Mouse (Mus musculus) limb, embryonic 15.5 days (tissue): ENCODE results near the gene Adgrv1. TPM values are rescaled to one million over a fixed set of nuclear protein-coding genes. Genes with fewer than 3 reads are reported as not detected.
"Not testable (repeated sequence)": the region's sequence is repeated elsewhere in the genome, so short reads cannot be mapped to it uniquely, and the experiment has no call there.

Source experiments
- ATAC-seq: fragments of 200-750 bp; cut with Nextera tagmentation; 2 replicates; pipeline ENCODE4 v1.8.0; 2017; ENCODE audit warnings: low read depth, moderate TSS enrichment; ENCODE audit not compliant: insufficient number of reproducible peaks, low FRiP score, low TSS enrichment
- H3K27ac ChIP-seq: fragments of 300-500 bp; sonication (generic); 2 replicates; pipeline ENCODE4 v1.5.1; 2015; ENCODE audit warnings: moderate library complexity, mild to moderate bottlenecking, inconsistent platforms
- H3K27me3 ChIP-seq: fragments of 300-500 bp; sonication (generic); 2 replicates; pipeline ENCODE4 v1.6.1; 2015; ENCODE audit warnings: inconsistent platforms
- H3K36me3 ChIP-seq: fragments of 300-500 bp; sonication (generic); 2 replicates; pipeline ENCODE4 v1.6.1; 2015; ENCODE audit warnings: inconsistent platforms
- H3K4me1 ChIP-seq: fragments of 300-500 bp; sonication (generic); 2 replicates; pipeline ENCODE4 v1.6.1; 2015; ENCODE audit warnings: inconsistent platforms
- H3K4me2 ChIP-seq: fragments of 300-500 bp; sonication (generic); 2 replicates; pipeline ENCODE4 v1.6.1; 2015; ENCODE audit warnings: mild to moderate bottlenecking, inconsistent platforms
- H3K4me3 ChIP-seq: fragments of 300-500 bp; sonication (generic); 2 replicates; pipeline ENCODE4 v1.5.1; 2015; ENCODE audit warnings: mild to moderate bottlenecking, inconsistent platforms
- H3K9ac ChIP-seq: fragments of 300-500 bp; sonication (generic); 2 replicates; pipeline ENCODE4 v1.6.1; 2015; ENCODE audit warnings: inconsistent platforms
- H3K9me3 ChIP-seq: fragments of 300-500 bp; sonication (generic); 2 replicates; pipeline ENCODE4 v1.6.1; 2016; ENCODE audit warnings: inconsistent platforms
- WGBS: fragments of 180-500 bp; shearing (Covaris S2); methylation state at CpG from one replicate; pipeline ENCODE4 v1.1.7; 2015; 5-methylcytosine and 5-hydroxymethylcytosine counted together
- polyA plus RNA-seq: library from polyadenylated mRNA; unstranded; fragments of >200 nt; fragmentation: Nextera tagmentation; extraction: Ambion mirVana; gene quantifications from 2 replicates; pipeline ENCODE4 v1.2.1, GENCODE M21; 2015

Gene Adgrv1
- polyA plus RNA-seq, result 0.50 and 0.58 TPM in 2 replicates

- Histone ChIP-seq H3K4me1 (peaks cover 8% of the 10 kb centered on the region), H3K27me3 (peaks cover 27% of the 10 kb centered on the region), H3K9ac (no peak within 1 kb of the TSS), H3K36me3 (no peaks in the 10 kb centered on the region), H3K4me2 (peak within 1 kb of the TSS; percentile 71), H3K9me3 (no peaks in the 10 kb centered on the region), H3K4me3 (peak within 1 kb of the TSS; percentile 39), H3K27ac (no peak within 1 kb of the TSS)
- ATAC-seq, result peak; percentile 85
- WGBS, result 1% methylated on average over 42 of the region's 42 CpGs
These were observed at the start of gene Adgrv1 for GRCm38 (mm10) chr13:81632720-81633415. TSS of gene Adgrv1 (minus strand) at chr13:81633154.

GRCm38 (mm10) chr13:81675333-81675732 is 42.4 kb upstream of the Adgrv1 start:
- Histone ChIP-seq H3K4me2 (no peak overlapping the region), H3K9ac (no peak overlapping the region), H3K9me3 (no peaks in the 10 kb centered on the region), H3K4me1 (no peaks in the 10 kb centered on the region), H3K27me3 (no peaks in the 10 kb centered on the region), H3K36me3 (peaks cover 30% of the 10 kb centered on the region; the same call in 1 of the 2 replicates), H3K27ac (no peak overlapping the region), H3K4me3 (no peak overlapping the region)
- 78% methylated on average over 8 of the region's 8 CpGs for WGBS
- no peak for ATAC-seq

- no peaks in the 10 kb centered on the region for H3K27me3 ChIP-seq
- no peak overlapping the region for H3K4me3 ChIP-seq
- ATAC-seq, result no peak
- WGBS, result 90% methylated on average over 5 of the region's 5 CpGs
- H3K9me3 ChIP-seq, result no peaks in the 10 kb centered on the region
- H3K27ac ChIP-seq, result no peak overlapping the region
- H3K4me1 ChIP-seq, result peaks cover 3% of the 10 kb centered on the region; the same call in 1 of the 2 replicates
- H3K4me2 ChIP-seq, result no peak overlapping the region
- no peak overlapping the region for H3K9ac ChIP-seq
- H3K36me3 ChIP-seq, result peaks cover 46% of the 10 kb centered on the region
These were observed 34.8 kb upstream of the Adgrv1 start for GRCm38 (mm10) chr13:81667713-81668112.

GRCm38 (mm10) chr13:81664331-81664698 is 31.4 kb upstream of the Adgrv1 start:
- peaks cover 40% of the 10 kb centered on the region for H3K36me3 ChIP-seq
- WGBS, result 80% methylated on average over 5 of the region's 5 CpGs
- ATAC-seq, result no peak

GRCm38 (mm10) chr13:81663566-81664330 is 30.8 kb upstream of the Adgrv1 start:
- no peak for ATAC-seq
- 77% methylated on average over 12 of the region's 12 CpGs for WGBS
- no peaks in the 10 kb centered on the region for H3K9me3 ChIP-seq
- H3K4me1 ChIP-seq, result peaks cover 11% of the 10 kb centered on the region; the same call in 1 of the 2 replicates
- no peaks in the 10 kb centered on the region for H3K27me3 ChIP-seq
- no peak overlapping the region for H3K9ac ChIP-seq
- no peak overlapping the region for H3K4me3 ChIP-seq
- H3K36me3 ChIP-seq, result peaks cover 35% of the 10 kb centered on the region
- no peak overlapping the region for H3K4me2 ChIP-seq
- H3K27ac ChIP-seq, result no peak overlapping the region

More at GRCm38 (mm10) chr13:81664331-81664698, 31.4 kb upstream of the Adgrv1 start:
- Histone ChIP-seq H3K27ac (no peak overlapping the region), H3K9me3 (no peaks in the 10 kb centered on the region), H3K4me1 (peaks cover 8% of the 10 kb centered on the region; the same call in 1 of the 2 replicates), H3K27me3 (no peaks in the 10 kb centered on the region), H3K4me3 (no peak overlapping the region), H3K9ac (no peak overlapping the region), H3K4me2 (no peak overlapping the region)

GRCm38 (mm10) chr13:81658053-81658752 is 25.2 kb upstream of the Adgrv1 start:
- no peaks in the 10 kb centered on the region for H3K36me3 ChIP-seq
- ATAC-seq, result no peak
- H3K4me1 ChIP-seq, result peaks cover 8% of the 10 kb centered on the region; the same call in 1 of the 2 replicates
- H3K27me3 ChIP-seq, result no peaks in the 10 kb centered on the region
- H3K4me3 ChIP-seq, result peak overlapping the region; percentile 64
- WGBS, result 10% methylated on average over 21 of the region's 21 CpGs
- peak overlapping the region; percentile 57 for H3K4me2 ChIP-seq
- no peaks in the 10 kb centered on the region for H3K9me3 ChIP-seq
- peak overlapping the region; percentile 90 for H3K27ac ChIP-seq
- H3K9ac ChIP-seq, result peak overlapping the region; percentile 71

- H3K4me3 ChIP-seq, result peak within 1 kb of the TSS; percentile 64
- peak; percentile 99 for ATAC-seq
- under 1% methylated on average over 73 of the region's 73 CpGs for WGBS
These were observed 24.5 kb upstream of the Adgrv1 start, which contains the start of gene Lysmd3 for GRCm38 (mm10) chr13:81657351-81658052. TSS of gene Lysmd3 (plus strand) at chr13:81657663.

GRCm38 (mm10) chr13:81657008-81657350 is 24.0 kb upstream of the Adgrv1 start:
- no peaks in the 10 kb centered on the region for H3K36me3 ChIP-seq
- H3K4me1 ChIP-seq, result peaks cover 8% of the 10 kb centered on the region; the same call in 1 of the 2 replicates
- H3K27ac ChIP-seq, result peak overlapping the region; percentile 80
- peak overlapping the region; percentile 64 for H3K4me3 ChIP-seq
- WGBS, result 16% methylated on average over 5 of the region's 5 CpGs
- 0 out of 2 replicates have a peak overlapping the region, but pooled peaks have one; percentile 21 for H3K9ac ChIP-seq
- ATAC-seq, result peak; percentile 63; the same call in 1 of the 2 replicates
- H3K27me3 ChIP-seq, result no peaks in the 10 kb centered on the region
- H3K9me3 ChIP-seq, result no peaks in the 10 kb centered on the region
- peak overlapping the region; percentile 57 for H3K4me2 ChIP-seq

More at GRCm38 (mm10) chr13:81657351-81658052, 24.5 kb upstream of the Adgrv1 start, which contains the start of gene Lysmd3:
- no peaks in the 10 kb centered on the region for H3K27me3 ChIP-seq
- H3K36me3 ChIP-seq, result no peaks in the 10 kb centered on the region
- peak within 1 kb of the TSS; percentile 57 for H3K4me2 ChIP-seq
- H3K9me3 ChIP-seq, result no peaks in the 10 kb centered on the region
- peak within 1 kb of the TSS; percentile 71 for H3K9ac ChIP-seq
- peaks cover 8% of the 10 kb centered on the region; the same call in 1 of the 2 replicates for H3K4me1 ChIP-seq
- H3K27ac ChIP-seq, result peak within 1 kb of the TSS; percentile 90

GRCm38 (mm10) chr13:81656091-81656850 is 23.3 kb upstream of the Adgrv1 start:
- Histone ChIP-seq H3K4me1 (peaks cover 8% of the 10 kb centered on the region; the same call in 1 of the 2 replicates), H3K27ac (no peak overlapping the region), H3K4me3 (no peak overlapping the region), H3K4me2 (no peak overlapping the region), H3K27me3 (no peaks in the 10 kb centered on the region), H3K36me3 (no peaks in the 10 kb centered on the region), H3K9me3 (no peaks in the 10 kb centered on the region), H3K9ac (no peak overlapping the region)
- ATAC-seq, result no peak
- WGBS, result 41% methylated on average over 14 of the region's 14 CpGs

GRCm38 (mm10) chr13:81650382-81650781 is 17.4 kb upstream of the Adgrv1 start:
- not testable (repeated sequence) for H3K4me3 ChIP-seq, H3K27ac ChIP-seq, H3K9ac ChIP-seq, H3K27me3 ChIP-seq, H3K4me1 ChIP-seq, H3K36me3 ChIP-seq, ATAC-seq, H3K4me2 ChIP-seq, H3K9me3 ChIP-seq
- WGBS, result 77% methylated on average over 5 of the region's 6 CpGs
